Mouse (Mus musculus) E14TG2a.4 (cell line): ENCODE results near the gene Pcyt1b.

Experiments used
- CTCF ChIP-seq: conservative IDR thresholded peaks from 2 replicates; pipeline ENCODE4 v1.5.1; 2014; ENCODE audit warnings: low read length
- NANOG ChIP-seq: IDR thresholded peaks from 2 replicates; pipeline ENCODE4 v1.6.1; 2014; ENCODE audit warnings: borderline replicate concordance, low read length, mixed read lengths

GRCm38 (mm10) chrX:93631657-93632449 lies 22.8 kb upstream of the Pcyt1b start, which contains the start of gene Pola1:
- TF ChIP-seq CTCF (no peak), NANOG (no peak)
